Mouse (Mus musculus): ENCODE results near the gene 1700017N19Rik.

DNA sequence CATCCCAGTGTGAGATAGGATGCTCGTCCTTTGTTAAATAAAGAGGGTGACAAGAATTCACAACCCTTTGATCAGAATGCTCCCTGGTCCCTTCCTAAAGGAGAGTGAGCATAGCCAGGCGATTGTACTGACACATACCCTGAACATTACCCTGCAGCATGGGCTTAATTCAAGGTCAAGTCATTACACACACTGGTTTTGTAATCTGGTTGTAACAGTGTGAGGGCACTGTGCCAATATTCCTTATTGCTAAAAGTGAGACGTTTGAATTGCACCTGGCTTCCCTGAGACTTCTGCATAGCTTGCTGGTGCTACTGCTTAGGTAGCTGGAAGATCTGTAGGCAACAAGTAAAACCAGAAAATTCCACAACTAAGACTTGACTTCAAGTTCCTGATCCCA is 6.1 kb upstream of the 1700017N19Rik start:
- TF ChIP-seq CTCF (IDR thresholded peaks at IDR 0.05) (no peak), EP300 (IDR thresholded peaks at IDR 0.05) (no peak)

All from lung, postnatal 0 days (tissue).